Mouse (Mus musculus) kidney, embryonic 14.5 days (tissue): Measurements from ENCODE around the gene Cab39l. TPM values are rescaled to one million over a fixed set of nuclear protein-coding genes. Genes with fewer than 3 reads are reported as not detected.

Experiments
- ATAC-seq: fragments of 200-750 bp; cut with Nextera tagmentation; 2 replicates; pipeline ENCODE4 v1.8.0; 2017; ENCODE audit warnings: moderate number of reproducible peaks, mild to moderate bottlenecking, moderate TSS enrichment, moderate library complexity; ENCODE audit not compliant: low FRiP score, low TSS enrichment
- H3K27ac ChIP-seq: fragments of 300-500 bp; sonication (generic); 2 replicates; pipeline ENCODE4 v1.5.1; 2014; ENCODE audit warnings: low read depth, mild to moderate bottlenecking, low read length, moderate library complexity, mixed read lengths
- H3K27me3 ChIP-seq: fragments of 300-500 bp; sonication (generic); 2 replicates; pipeline ENCODE4 v1.6.1; 2014; ENCODE audit warnings: mild to moderate bottlenecking, low read length; ENCODE audit not compliant: control insufficient read depth, insufficient read depth
- H3K36me3 ChIP-seq: fragments of 300-500 bp; sonication (generic); 2 replicates; pipeline ENCODE4 v1.6.1; 2014; ENCODE audit warnings: low read length, mixed read lengths; ENCODE audit not compliant: control insufficient read depth, insufficient read depth
- H3K4me1 ChIP-seq: fragments of 300-500 bp; sonication (generic); 2 replicates; pipeline ENCODE4 v1.6.1; 2014; ENCODE audit warnings: low read length, mixed read lengths; ENCODE audit not compliant: control insufficient read depth, insufficient read depth
- H3K4me2 ChIP-seq: fragments of 300-500 bp; sonication (generic); replicated peaks from 2 replicates; pipeline ENCODE4 v1.6.1; 2014; ENCODE audit warnings: low read depth, mild to moderate bottlenecking, low read length
- H3K4me3 ChIP-seq: fragments of 300-500 bp; sonication (generic); 2 replicates; pipeline ENCODE4 v1.5.1; 2014; ENCODE audit warnings: mild to moderate bottlenecking, low read length
- H3K9ac ChIP-seq: fragments of 300-500 bp; sonication (generic); 2 replicates; pipeline ENCODE4 v1.6.1; 2014; ENCODE audit warnings: low read depth, mild to moderate bottlenecking, low read length, moderate library complexity
- H3K9me3 ChIP-seq: fragments of 300-500 bp; sonication (generic); 2 replicates; pipeline ENCODE4 v1.6.1; 2016; ENCODE audit warnings: low read length; ENCODE audit not compliant: control insufficient read depth
- WGBS: fragments of 180-500 bp; shearing (Covaris S2); extraction: QIAGEN DNeasy Blood & Tissue Kit; methylation state at CpG from one replicate; pipeline ENCODE4 v1.1.7; 2014; 5-methylcytosine and 5-hydroxymethylcytosine counted together
- polyA plus RNA-seq: library from polyadenylated mRNA; unstranded; fragments of >200 nt; fragmentation: Nextera tagmentation; extraction: Ambion mirVana; gene quantifications from 2 replicates; pipeline ENCODE4 v1.2.1, GENCODE M21; 2014

Cab39l gene
- polyA plus RNA-seq, 1 experiment from 2014 or later: 42.6 TPM

DNA sequence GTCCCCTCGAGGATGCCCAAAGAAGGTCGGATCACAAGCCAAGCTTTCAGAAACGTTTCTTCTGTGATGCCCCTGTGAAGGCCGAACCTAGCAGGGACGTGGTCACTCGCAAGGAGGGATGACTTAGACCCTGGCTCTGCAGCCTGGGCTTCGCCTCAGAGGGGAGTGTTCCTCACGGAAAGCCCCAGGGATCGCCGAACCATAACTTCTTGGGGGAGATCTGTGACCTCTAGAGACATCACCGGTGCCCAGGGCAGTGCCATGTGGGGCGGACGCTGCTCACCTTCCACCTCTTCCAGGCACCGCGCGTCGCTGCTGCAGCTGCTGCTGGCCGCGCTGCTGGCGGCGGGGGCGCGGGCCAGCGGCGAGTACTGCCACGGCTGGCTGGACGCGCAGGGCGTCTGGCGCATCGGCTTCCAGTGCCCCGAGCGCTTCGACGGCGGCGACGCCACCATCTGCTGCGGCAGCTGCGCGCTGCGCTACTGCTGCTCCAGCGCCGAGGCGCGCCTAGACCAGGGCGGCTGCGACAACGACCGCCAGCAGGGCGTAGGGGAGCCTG is 185.1 kb downstream of the Cab39l start:
- WGBS: 0% methylated on average over 39 of the region's 51 CpGs
- no peaks in the 10 kb centered on the region for H3K9me3 ChIP-seq
- no peaks in the 10 kb centered on the region for H3K27me3 ChIP-seq
- H3K4me2 ChIP-seq: peak overlapping the region; percentile 82
- H3K27ac ChIP-seq: peak overlapping the region; percentile 73; the same call in 1 of the 2 replicates
- H3K4me1 ChIP-seq: peaks cover 8% of the 10 kb centered on the region; the same call in 1 of the 2 replicates
- H3K4me3 ChIP-seq: peak overlapping the region; percentile 58
- peak overlapping the region; percentile 70 for H3K9ac ChIP-seq
- peaks cover 7% of the 10 kb centered on the region for H3K36me3 ChIP-seq
- peak; percentile 50 for ATAC-seq

- 19% methylated on average over 8 of the region's 8 CpGs for WGBS
- peak overlapping the region; percentile 82 for H3K4me2 ChIP-seq
- ATAC-seq: no peak
- H3K4me1 ChIP-seq: peaks cover 8% of the 10 kb centered on the region; the same call in 1 of the 2 replicates
- H3K9ac ChIP-seq: peak overlapping the region; percentile 70; the same call in 1 of the 2 replicates
- H3K36me3 ChIP-seq: peaks cover 7% of the 10 kb centered on the region
- H3K27me3 ChIP-seq: no peaks in the 10 kb centered on the region
- peak overlapping the region; percentile 58 for H3K4me3 ChIP-seq
- H3K9me3 ChIP-seq: no peaks in the 10 kb centered on the region
- no peak overlapping the region for H3K27ac ChIP-seq
Observed at GRCm38 (mm10) chr14:59626711-59627110, 185.9 kb downstream of the Cab39l start.

- no peak for ATAC-seq
- no peak overlapping the region for H3K27ac ChIP-seq
- H3K4me1 ChIP-seq: peaks cover 8% of the 10 kb centered on the region; the same call in 1 of the 2 replicates
- H3K4me3 ChIP-seq: peak overlapping the region; percentile 58
- peak overlapping the region; percentile 70; the same call in 1 of the 2 replicates for H3K9ac ChIP-seq
- peaks cover 7% of the 10 kb centered on the region for H3K36me3 ChIP-seq
- no peaks in the 10 kb centered on the region for H3K9me3 ChIP-seq
- peak overlapping the region; percentile 82 for H3K4me2 ChIP-seq
- 17% methylated on average over 9 of the region's 9 CpGs for WGBS
- no peaks in the 10 kb centered on the region for H3K27me3 ChIP-seq
Observed at GRCm38 (mm10) chr14:59627142-59627680, 186.4 kb downstream of the Cab39l start.

DNA sequence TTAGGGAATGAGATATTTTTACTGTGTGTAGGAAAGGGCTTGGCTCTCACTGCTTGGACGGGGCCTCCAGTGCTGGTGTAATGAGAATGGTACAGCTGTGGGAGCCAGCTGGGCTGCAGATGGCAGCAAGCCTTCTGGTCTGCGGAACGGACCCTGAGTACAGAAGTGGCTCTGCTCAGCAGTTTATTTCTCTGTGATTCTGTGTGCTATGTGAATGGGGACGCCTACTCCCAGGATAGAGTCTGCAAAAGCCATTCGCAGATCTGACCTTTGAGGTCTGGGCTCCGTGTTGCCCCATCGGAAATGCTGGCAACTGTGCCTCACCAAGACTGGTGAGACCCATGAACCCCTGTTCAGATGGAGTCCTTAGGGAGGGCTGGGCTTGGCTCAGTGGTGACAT is 187.1 kb downstream of the Cab39l start:
- H3K4me3 ChIP-seq: peak overlapping the region; percentile 58
- H3K9ac ChIP-seq: peak overlapping the region; percentile 23
- ATAC-seq: no peak
- H3K9me3 ChIP-seq: no peaks in the 10 kb centered on the region
- H3K4me2 ChIP-seq: peak overlapping the region; percentile 82
- H3K36me3 ChIP-seq: peaks cover 7% of the 10 kb centered on the region
- peaks cover 8% of the 10 kb centered on the region; the same call in 1 of the 2 replicates for H3K4me1 ChIP-seq
- no peak overlapping the region for H3K27ac ChIP-seq
- no peaks in the 10 kb centered on the region for H3K27me3 ChIP-seq
- WGBS: 31% methylated on average over 7 of the region's 7 CpGs

GRCm38 (mm10) chr14:59629308-59629707 is 188.5 kb downstream of the Cab39l start:
- peaks cover 7% of the 10 kb centered on the region for H3K36me3 ChIP-seq
- ATAC-seq: no peak
- no peak overlapping the region for H3K27ac ChIP-seq
- H3K4me1 ChIP-seq: peaks cover 8% of the 10 kb centered on the region; the same call in 1 of the 2 replicates
- 86% methylated on average over 15 of the region's 15 CpGs for WGBS
- H3K4me2 ChIP-seq: no peak overlapping the region
- H3K9ac ChIP-seq: no peak overlapping the region
- no peak overlapping the region for H3K4me3 ChIP-seq
- no peaks in the 10 kb centered on the region for H3K9me3 ChIP-seq
- no peaks in the 10 kb centered on the region for H3K27me3 ChIP-seq

GRCm38 (mm10) chr14:59630096-59630495 is 189.3 kb downstream of the Cab39l start:
- Histone ChIP-seq H3K4me3 (no peak overlapping the region), H3K9me3 (no peaks in the 10 kb centered on the region), H3K27me3 (no peaks in the 10 kb centered on the region), H3K27ac (no peak overlapping the region), H3K9ac (no peak overlapping the region), H3K36me3 (peaks cover 7% of the 10 kb centered on the region), H3K4me2 (no peak overlapping the region), H3K4me1 (peaks cover 5% of the 10 kb centered on the region; the same call in 1 of the 2 replicates)
- 89% methylated on average over 9 of the region's 9 CpGs for WGBS
- ATAC-seq: no peak

DNA sequence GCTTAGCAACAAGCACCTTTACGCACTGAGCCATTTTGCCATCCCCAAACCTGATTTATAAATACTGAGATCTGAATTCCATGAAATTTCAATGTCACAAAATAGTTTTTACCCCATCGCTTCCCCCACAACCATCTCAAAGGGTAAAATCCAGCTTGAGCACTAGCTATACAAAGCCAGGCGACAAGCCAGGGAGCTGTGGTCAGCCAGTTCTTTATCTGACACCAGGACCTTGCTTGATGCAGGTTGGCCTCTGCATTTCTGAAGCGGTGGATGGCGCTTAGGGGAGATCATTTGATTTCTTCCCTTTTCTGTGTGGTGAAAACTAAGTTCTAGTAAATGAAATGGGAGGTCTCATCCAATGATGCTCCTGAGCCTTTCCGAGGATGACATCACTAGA is 191.3 kb downstream of the Cab39l start:
- WGBS: 91% methylated on average over 6 of the region's 6 CpGs
- no peaks in the 10 kb centered on the region for H3K4me1 ChIP-seq
- H3K9ac ChIP-seq: no peak overlapping the region
- peaks cover 7% of the 10 kb centered on the region for H3K36me3 ChIP-seq
- H3K9me3 ChIP-seq: no peaks in the 10 kb centered on the region
- no peaks in the 10 kb centered on the region for H3K27me3 ChIP-seq
- H3K4me2 ChIP-seq: no peak overlapping the region
- H3K27ac ChIP-seq: no peak overlapping the region
- ATAC-seq: no peak
- H3K4me3 ChIP-seq: no peak overlapping the region

DNA sequence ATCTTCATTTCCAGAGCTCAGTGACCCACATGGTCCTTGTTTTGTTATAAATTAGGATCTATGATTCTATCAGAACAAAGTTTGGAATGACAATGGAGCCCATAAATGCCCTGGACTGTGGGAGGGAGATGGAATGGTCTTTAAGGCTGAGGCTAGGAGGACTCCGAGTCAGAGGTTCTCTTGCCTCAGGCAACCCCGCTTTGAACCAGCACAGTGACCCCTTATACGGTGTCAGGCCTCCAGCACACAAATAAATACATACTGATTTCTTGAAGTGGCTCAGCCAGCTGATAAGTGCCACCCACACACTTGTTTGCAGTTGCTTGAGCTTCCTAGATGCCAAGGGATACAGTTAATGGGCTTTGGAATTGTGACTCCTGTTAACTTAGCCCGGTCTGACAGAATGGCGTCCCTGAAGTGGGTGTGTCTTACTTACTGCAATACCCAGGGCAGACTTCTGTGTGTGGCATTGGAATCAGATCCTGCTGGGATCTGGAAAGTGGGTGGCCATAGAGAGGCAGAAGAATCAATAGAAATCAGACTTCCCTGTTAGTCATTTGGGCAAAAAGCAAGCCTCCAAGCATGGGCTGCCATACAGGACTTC is 192.6 kb downstream of the Cab39l start:
- Histone ChIP-seq H3K4me3 (no peak overlapping the region), H3K36me3 (peaks cover 7% of the 10 kb centered on the region), H3K9me3 (no peaks in the 10 kb centered on the region), H3K27ac (no peak overlapping the region), H3K27me3 (no peaks in the 10 kb centered on the region), H3K9ac (no peak overlapping the region), H3K4me2 (no peak overlapping the region), H3K4me1 (no peaks in the 10 kb centered on the region)
- ATAC-seq: peak; percentile 72
- 48% methylated on average over 5 of the region's 5 CpGs for WGBS

DNA sequence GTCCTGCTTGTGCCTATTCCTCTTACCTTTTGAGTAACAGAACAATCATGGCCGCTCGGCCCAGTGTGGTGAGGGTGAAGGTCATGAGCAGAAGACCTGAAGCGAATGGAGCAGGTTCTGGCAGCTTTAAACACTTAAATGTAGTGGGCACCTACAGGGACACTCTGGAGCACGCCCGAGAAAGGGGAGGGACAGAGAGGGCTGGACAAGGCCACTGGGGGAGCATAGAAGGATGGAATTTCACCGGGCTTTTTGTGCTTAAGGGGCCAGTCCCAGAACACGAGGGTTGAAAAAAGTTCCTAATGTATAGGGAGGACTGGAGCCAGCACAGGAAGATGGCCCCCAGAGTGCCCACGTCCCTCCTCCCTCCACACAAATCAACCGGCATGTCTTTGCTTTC is 193.2 kb downstream of the Cab39l start:
- Histone ChIP-seq H3K4me2 (no peak overlapping the region), H3K36me3 (peaks cover 7% of the 10 kb centered on the region), H3K9ac (no peak overlapping the region), H3K4me1 (peaks cover under 1% of the 10 kb centered on the region; the same call in 1 of the 2 replicates), H3K27me3 (no peaks in the 10 kb centered on the region), H3K27ac (no peak overlapping the region), H3K4me3 (no peak overlapping the region), H3K9me3 (no peaks in the 10 kb centered on the region)
- 0 out of 2 replicates have a peak, but pooled peaks have one; percentile 60 for ATAC-seq
- WGBS: 68% methylated on average over 9 of the region's 9 CpGs
